Mouse (Mus musculus): ENCODE measurements around the gene Tnrc18.

The Tnrc18 gene

GRCm38 (mm10) chr5:142823096-142824062 lies 5.9 kb upstream of the Tnrc18 start:
- DNase-seq (ENCODE audit: inconsistent age in 2 of 2, low spot score in 1 of 2): peak; percentile 94 to 97

DNA sequence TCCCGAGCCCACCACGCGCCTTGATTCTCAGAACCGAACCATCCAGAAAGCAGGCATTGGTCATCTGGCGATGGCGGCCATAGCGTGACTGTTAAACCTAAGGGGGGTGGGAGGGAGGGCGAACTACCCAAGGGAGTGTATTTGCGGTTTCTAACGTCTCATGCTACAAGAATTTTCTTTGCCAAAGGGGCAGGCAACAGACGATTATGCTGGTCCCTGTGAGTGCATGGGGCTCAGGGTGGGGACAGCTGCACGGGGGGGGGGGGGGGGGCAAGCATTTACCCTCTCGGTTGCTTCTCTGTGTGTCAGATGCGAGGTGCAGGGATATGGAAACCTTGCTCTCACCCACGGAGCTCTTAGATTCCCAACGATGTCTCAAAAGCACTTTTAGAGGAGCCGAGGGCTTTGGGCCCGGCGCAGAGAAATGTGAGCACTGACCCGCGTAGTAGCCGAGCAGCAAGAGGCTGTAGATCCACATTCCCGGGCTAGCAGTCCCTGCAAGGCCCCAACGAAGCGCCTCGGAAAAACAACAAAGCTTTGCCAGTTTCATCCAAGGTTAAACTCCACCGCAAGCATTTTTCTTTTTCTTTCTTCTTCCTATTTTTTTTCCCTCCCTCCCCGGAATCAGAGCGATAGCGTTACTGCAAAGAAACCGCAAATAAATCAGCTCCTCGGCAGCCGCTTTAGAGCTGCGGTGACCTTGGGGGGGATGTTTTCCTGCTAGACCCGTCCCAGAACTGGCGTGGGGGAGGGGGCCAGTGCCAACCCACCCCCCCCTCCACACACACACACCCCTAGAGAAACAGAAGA lies 5.0 kb upstream of the Tnrc18 start:
- peak; percentile 82 to 93 for DNase-seq (ENCODE audit: inconsistent age in 2 of 2, low spot score in 1 of 2)

GRCm38 (mm10) chr5:142821974-142822285 lies 4.5 kb upstream of the Tnrc18 start:
- DNase-seq (ENCODE audit: inconsistent age in 2 of 2, low spot score in 1 of 2): no peak

GRCm38 (mm10) chr5:142821266-142821973 lies 4.0 kb upstream of the Tnrc18 start:
- DNase-seq (ENCODE audit: inconsistent age in 2 of 2, low spot score in 1 of 2): peak; percentile 97 to 99

DNA sequence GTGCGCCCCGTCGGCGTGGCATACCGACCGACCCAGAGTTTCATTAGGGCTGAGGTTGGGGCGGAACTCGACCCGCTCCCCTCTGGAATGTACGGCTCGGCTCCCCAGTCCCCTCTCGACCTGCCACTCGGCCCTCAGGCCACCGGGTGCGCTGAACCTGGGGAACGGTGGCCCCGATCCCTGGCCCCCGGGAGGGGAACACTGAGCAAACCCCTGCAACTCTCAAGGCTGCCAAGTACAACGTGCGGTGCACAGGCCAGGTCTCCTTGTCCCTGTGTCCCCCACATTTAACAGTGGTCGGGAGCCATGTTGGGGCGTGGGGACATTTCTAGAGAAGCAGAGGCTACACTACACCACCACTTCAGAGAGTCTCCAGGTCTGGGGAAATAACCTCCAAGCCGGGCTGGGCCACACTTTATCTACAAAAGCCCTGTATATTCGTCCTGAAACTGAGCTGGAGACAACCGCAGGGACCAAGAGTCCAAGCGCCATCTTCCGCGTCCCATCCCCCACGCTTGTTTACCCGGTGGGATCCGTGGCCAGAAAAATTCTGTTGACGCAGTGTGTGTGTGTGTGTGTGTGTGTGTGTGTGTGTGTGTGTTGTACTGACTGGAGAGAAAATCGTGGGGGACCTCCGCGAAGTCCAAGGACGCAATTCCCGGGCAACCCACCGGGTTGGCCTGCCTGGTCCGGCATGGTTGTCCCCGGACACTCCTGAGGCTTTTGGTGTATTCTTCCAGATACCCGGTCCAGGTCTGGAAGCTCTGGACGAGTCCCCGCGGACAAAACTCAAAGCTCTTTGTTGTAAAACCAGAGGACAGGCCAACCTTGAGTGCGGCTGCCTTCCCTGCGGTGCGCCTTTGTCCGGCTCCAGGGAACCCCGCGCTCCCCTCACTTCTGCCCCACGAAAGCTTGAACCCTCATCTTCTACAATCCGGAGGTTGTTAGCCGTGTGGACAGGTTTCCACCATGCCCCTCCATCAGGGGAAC lies 3.1 kb upstream of the Tnrc18 start:
- DNase-seq (ENCODE audit: inconsistent age in 2 of 2, low spot score in 1 of 2): peak; percentile 75 to 93

DNA sequence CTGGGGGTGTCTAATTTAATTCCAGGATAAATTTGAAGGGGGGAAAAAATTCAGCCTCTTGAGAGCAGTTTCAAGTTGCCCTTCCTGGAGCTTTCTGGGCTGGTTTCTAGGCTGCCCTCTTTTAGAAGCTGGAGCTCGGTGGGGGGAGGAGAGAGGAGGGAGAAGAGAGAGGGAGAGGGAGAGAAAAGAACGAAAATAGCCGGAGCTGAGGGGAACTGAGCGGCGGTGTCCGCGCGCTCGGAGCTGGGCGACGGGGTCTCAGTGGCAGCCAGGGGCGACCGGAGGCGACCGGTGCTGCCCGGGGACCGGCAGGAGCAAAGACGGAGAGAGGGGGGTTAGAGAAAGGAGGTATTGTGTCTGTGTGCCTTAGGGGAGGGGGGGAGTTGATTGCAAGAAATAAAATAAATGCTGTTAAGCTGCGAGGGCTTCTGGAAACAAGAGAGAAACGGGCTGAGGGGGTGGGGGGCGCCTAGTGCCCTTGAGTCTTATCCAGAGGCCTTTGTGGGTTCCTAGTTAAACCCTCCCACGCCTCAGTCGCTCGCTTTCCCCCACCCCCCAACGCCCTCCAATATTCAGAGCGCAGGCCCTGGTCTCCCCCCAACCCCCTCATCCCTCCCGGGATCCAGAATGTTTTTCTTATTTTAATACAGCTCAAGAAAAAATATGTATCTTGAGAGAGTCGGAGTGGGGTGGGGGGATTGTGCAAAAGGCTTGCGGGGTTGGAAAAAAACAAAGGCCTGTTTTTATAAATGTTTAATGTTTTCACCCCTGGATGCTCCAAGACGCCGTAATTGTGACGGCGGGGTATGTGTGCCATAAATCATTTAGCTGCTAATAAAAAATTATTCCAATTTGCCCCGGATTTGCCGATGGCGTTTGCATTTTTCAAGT lies 2.2 kb upstream of the Tnrc18 start:
- peak; percentile 76 to 92 for DNase-seq (ENCODE audit: inconsistent age in 2 of 2, low spot score in 1 of 2)

DNA sequence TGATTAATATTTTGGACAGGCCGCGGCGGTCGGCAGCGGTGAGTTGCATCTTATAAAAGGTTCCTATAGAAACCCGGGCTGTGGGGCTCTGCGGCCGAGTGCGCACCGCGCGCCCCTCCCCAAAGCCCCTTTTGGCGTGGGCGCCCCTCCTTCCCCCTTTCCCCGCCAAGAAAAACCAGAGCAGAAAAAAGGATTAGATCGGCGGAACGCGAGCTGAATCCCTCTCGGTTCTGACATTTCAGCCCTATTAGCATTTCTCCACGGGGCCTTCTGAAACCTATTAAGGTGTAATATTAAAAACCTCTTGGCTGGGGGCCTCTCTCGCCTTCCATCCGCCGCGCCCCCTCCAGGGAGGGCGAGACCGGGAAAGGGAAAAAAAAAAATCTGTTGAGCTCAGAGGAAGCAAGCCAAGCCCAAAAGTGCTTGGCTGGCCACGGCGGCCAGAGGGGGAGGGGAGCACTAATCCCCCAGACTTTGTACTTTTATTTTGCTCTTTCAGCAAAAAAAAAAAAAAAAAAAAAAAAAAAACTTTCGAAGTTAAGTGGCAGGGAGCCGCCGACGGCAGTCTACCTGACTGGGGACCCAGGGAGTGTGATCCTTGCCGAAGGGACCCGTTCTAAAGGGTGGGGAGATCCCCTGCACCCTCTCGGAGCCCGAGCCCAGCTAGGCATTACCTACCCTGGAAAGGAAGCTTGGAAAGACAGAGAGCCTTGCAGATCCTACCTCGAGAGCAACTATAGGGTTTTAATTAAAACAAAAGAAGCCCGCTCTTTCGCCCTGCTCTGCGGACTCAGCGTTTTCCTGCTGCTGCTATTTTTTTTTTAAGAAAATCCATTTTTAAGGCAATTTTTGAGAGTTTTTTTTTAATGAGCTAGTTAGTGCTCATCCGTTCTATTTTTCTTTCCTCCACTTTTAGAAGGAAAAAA lies 1.2 kb upstream of the Tnrc18 start:
- DNase-seq (ENCODE audit: inconsistent age in 2 of 2, low spot score in 1 of 2): peak; percentile 77 to 91

- DNase-seq (ENCODE audit: inconsistent age in 2 of 2, low spot score in 1 of 2): peak; percentile 83 to 96
Observed at GRCm38 (mm10) chr5:142816811-142817523, 495 bp downstream of the Tnrc18 start.

DNA sequence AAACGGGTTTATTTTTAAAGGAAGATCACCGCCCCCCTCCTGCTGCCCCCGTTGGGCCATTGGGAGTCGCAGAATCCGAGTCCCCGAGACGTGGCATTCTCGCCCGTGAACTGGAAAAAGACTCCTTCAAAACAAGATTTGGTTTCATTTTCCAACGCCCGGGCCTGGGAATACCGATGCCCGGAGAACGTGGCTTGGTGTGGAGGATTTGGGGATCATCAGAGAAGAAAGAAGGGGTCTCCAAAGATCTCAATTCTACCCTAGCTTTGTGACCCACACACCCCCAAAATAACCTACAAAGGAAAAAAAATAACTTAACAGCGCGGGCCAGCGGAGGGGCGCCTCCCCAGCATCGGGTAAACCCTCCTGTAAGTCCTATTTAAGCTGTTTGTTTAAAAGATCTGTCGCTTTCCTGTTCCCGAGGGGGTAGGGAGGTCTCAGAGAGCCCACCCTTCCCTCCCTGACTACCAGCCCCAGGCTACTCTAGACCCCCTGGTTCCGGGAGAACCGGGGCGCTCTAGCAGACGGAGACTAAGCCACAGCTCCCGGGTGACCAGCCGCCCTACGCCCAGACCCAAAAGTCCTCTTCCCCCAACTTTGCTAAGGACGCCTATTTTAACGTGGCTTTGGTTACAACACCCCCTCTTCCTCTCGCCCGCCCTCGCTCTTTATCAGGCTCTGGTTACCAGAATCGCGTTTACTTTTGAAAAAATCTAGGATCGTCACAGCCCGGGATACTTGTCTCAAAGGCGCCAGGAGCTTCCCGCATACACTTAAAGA lies 1.2 kb downstream of the Tnrc18 start:
- DNase-seq (ENCODE audit: inconsistent age in 2 of 2, low spot score in 1 of 2): peak; percentile 72 to 92

GRCm38 (mm10) chr5:142815421-142816001 lies 2.0 kb downstream of the Tnrc18 start:
- DNase-seq (ENCODE audit: inconsistent age in 2 of 2, low spot score in 1 of 2): peak; percentile 53 to 87

- DNase-seq (ENCODE audit: inconsistent age in 2 of 2, low spot score in 1 of 2): peak; percentile 66 to 92
Observed at GRCm38 (mm10) chr5:142814711-142815420, 2.6 kb downstream of the Tnrc18 start.

DNA sequence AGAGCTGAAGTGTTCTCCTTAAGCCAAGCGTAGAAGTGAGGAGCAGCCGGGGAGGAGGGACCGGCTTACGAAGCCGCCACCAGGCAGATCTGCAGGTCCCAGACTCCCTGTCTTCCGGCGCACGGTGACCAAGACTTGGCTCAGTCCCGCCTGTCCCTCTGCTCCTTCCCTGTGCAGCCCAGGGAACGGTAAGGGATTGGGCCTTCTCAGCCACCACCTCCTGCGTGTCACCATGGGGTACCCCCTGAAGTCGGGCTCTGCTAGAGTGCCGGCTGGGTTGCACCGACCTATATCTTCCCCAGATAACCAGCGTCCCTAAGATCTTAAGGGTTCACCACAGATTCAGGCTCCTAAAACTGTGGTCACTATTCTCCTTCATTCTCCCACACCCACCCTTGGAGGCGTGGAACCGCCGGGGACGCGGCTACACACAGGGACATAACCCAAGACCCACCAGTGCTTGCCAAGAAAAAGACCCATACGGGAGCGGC lies 3.3 kb downstream of the Tnrc18 start:
- DNase-seq (ENCODE audit: inconsistent age in 2 of 2, low spot score in 1 of 2): peak; percentile 72 to 90

- DNase-seq (ENCODE audit: inconsistent age in 2 of 2, low spot score in 1 of 2): peak in 1 of 2 experiments; percentile 50
Observed at GRCm38 (mm10) chr5:142813722-142814111, 3.7 kb downstream of the Tnrc18 start.

- DNase-seq (ENCODE audit: inconsistent age in 2 of 2, low spot score in 1 of 2): peak; percentile 62 to 89
Observed at GRCm38 (mm10) chr5:142812976-142813721, 4.3 kb downstream of the Tnrc18 start.

DNA sequence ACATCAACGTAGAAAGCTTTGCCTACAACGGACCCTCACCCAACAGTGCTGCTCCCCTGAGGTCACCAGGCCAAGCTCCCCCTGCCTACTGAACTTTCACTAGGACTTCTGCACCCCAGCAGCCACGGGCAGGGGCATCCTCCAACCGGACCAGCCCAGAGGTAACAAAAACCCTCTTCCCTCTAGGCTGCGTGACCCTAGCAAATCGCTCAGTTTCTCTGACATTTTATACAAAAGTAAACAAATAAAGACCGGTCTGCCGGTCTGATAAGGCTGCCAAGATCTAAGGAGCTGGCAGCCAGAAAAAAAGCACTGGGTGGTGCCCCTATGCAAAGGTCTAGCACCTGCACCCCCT lies 4.9 kb downstream of the Tnrc18 start:
- DNase-seq (ENCODE audit: inconsistent age in 2 of 2, low spot score in 1 of 2): peak in 1 of 2 experiments; percentile 62
